23 mouse cellular contexts compared by ENCODE assay signal in genomic region chr9:61268681-61269080, GRCm38 (mm10).
"Had no signal": no experiment of that assay in that cellular context is flagged by ENCODE, and none has a peak within 500 bp of the region (broad histone marks: within the 10 kb centered on the region; RNA-seq: fewer than 3 reads in every experiment).

No protein-coding gene starts in this region.

- H3K27ac ChIP-seq: lung, embryonic 15.5 days; midbrain, embryonic 10.5 days; midbrain, embryonic 12.5 days; neural tube, embryonic 13.5 days; neural tube, embryonic 15.5 days; stomach, embryonic 15.5 days; stomach, postnatal 0 days had no signal

- H3K4me3 ChIP-seq: lung, embryonic 15.5 days; midbrain, embryonic 10.5 days; midbrain, embryonic 12.5 days; myocyte; neural tube, embryonic 13.5 days; neural tube, embryonic 15.5 days; stomach, embryonic 15.5 days had no signal

- H3K4me2 ChIP-seq: lung, embryonic 15.5 days; midbrain, embryonic 12.5 days; neural tube, embryonic 13.5 days; neural tube, embryonic 15.5 days; stomach, embryonic 15.5 days had no signal

- H3K4me1 ChIP-seq: lung, embryonic 15.5 days had no signal

- DNase-seq: liver, postnatal 0 days; lung, adult 2 months; lung, postnatal 14 days; lung, postnatal 36 days; midbrain, embryonic 14.5 days; retina, postnatal 1 day; right cerebral cortex, adult 18-20 months; right cerebral cortex, postnatal 25 days; right cerebral cortex, postnatal 4 days; spleen, adult 18-20 months; thymus, adult 2 months; thymus, postnatal 14 days; thymus, postnatal 36 days had no signal

- H3K9ac ChIP-seq: liver, postnatal 0 days; lung, embryonic 15.5 days; midbrain, embryonic 12.5 days; neural tube, embryonic 13.5 days; neural tube, embryonic 15.5 days; stomach, embryonic 15.5 days had no signal

- ATAC-seq: liver, postnatal 0 days; lung, postnatal 0 days; midbrain, embryonic 16.5 days had no signal

- H3K36me3 ChIP-seq: lung, embryonic 15.5 days; midbrain, embryonic 10.5 days; midbrain, embryonic 12.5 days; neural tube, embryonic 13.5 days; neural tube, embryonic 15.5 days; stomach, embryonic 15.5 days had no signal

- H3K9me3 ChIP-seq: lung, embryonic 15.5 days; neural tube, embryonic 13.5 days; stomach, embryonic 15.5 days had no signal

- H3K27me3 ChIP-seq: stomach, embryonic 15.5 days had no signal
